Mouse (Mus musculus): ENCODE measurements around the gene Sort1. TPM values are rescaled to one million over a fixed set of nuclear protein-coding genes. Genes with fewer than 3 reads are reported as not detected.

The Sort1 gene
- polyA plus RNA-seq, 1 experiment from 2014 or later = 32.7 TPM

DNA sequence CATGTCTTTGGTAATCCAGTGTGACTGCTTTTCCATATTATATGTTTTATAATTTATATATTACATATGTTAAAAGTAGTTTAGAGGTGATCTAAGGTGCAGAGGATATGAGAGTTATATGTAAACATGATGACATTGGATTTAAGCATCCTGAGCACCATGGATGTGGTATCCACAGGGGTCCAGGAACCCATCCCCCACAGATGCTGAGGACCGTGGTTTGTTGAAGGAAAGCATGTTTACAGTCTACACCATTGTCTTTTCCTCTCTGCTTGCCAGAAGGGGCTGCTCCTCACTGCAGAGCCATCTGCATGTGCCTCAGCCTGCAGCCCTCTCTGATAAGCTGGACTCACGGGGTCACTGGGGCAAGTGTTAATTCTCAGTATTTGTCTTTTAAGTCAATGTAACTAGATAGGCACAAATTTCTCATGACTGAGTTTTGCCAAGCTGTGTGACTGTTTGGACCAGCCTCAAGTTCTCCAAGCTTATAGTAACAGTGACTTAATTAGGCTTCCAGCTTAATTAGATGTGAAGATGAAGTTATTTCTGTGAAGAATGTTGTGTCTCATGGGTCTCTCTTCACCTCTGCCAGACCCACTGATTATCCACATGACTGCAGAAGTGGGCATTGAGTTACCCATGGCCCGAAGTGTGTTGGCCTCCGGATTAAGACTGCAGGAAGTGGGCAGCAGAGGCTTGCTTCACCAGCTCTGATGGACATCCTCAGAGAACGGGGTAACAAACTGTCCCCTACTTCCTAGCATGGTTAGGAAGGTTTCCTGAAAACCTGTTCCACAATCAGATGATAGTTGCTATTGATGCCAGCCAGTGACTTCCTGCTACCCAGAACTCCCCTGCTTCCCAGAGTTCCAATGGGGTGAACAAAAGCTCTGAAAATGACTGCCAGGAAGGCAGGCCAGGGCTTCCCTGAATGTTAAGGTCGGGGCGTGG is 14.0 kb downstream of the Sort1 start:
- H3K4me1 ChIP-seq = peaks cover 32% of the 10 kb centered on the region
- H3K4me2 ChIP-seq (replicated peaks) = no peak overlapping the region
- no peak overlapping the region for H3K4me3 ChIP-seq
- 67% methylated on average over 7 of the region's 7 CpGs for WGBS
- no peaks in the 10 kb centered on the region for H3K27me3 ChIP-seq (replicated peaks)
- no peak overlapping the region for H3K27ac ChIP-seq
- no peak for ATAC-seq (ENCODE audit: low FRiP score, low read depth)
- H3K9ac ChIP-seq = no peak overlapping the region
- H3K9me3 ChIP-seq = no peaks in the 10 kb centered on the region
- no peaks in the 10 kb centered on the region for H3K36me3 ChIP-seq

DNA sequence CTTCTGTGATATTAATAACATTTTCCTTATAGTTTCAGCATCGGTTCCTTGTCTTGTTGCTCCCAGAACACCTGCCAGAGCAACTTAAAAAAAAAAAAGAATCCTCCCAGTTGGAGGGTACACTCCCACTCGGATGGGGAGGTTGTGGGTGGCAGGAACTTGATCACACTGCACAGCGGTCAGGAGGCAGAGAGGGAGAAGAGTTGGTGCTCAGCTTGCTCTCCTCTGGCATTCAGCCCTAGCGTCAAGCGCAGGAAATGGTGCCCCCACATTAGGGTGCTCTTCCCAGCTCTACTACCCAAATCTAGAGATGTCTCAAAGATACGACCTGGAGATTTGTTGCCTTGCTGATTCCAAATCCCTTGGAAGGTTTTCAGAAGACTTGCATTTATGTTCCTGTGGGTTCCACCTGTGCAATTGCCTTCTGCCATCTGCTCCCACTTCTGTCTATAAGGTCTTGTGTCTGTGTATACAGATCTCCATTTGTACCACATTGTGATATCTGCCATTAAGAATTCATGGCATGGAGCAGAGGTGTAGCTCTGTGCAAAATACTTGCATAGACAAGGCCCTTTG is 16.7 kb downstream of the Sort1 start:
- 84% methylated on average over 6 of the region's 6 CpGs for WGBS
- ATAC-seq (ENCODE audit: low FRiP score, low read depth) = no peak
- Histone ChIP-seq H3K36me3 (peaks cover 4% of the 10 kb centered on the region; the same call in 1 of the 2 replicates), H3K27me3 (replicated peaks) (no peaks in the 10 kb centered on the region), H3K4me2 (replicated peaks) (no peak overlapping the region), H3K9me3 (no peaks in the 10 kb centered on the region), H3K4me3 (no peak overlapping the region), H3K27ac (no peak overlapping the region), H3K4me1 (peaks cover 25% of the 10 kb centered on the region), H3K9ac (no peak overlapping the region)

DNA sequence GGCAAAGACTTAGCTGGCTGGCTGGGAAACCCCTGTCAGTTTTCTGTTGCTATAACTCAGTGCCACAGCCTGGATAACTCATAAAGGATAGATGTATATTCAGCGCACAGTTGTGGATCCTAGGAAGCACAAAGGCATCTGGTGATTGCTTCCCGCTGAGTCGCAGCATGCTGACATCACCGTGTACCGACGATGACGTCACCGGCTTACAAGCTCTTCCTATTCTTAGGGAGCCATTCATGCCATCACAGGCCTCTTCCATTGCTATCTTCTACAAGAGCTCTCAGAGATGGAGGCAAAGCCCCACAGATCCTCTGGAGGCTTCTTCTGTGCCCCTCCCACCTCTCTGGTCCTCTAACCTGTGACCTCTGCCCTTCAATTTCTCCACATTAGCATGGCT is 19.8 kb downstream of the Sort1 start:
- no peak overlapping the region for H3K27ac ChIP-seq
- peaks cover 4% of the 10 kb centered on the region; the same call in 1 of the 2 replicates for H3K36me3 ChIP-seq
- no peaks in the 10 kb centered on the region for H3K27me3 ChIP-seq (replicated peaks)
- 94% methylated on average over 8 of the region's 8 CpGs for WGBS
- H3K4me2 ChIP-seq (replicated peaks) = no peak overlapping the region
- H3K4me3 ChIP-seq = no peak overlapping the region
- ATAC-seq (ENCODE audit: low FRiP score, low read depth) = no peak
- no peaks in the 10 kb centered on the region for H3K9me3 ChIP-seq
- no peak overlapping the region for H3K9ac ChIP-seq
- H3K4me1 ChIP-seq = peaks cover 9% of the 10 kb centered on the region

DNA sequence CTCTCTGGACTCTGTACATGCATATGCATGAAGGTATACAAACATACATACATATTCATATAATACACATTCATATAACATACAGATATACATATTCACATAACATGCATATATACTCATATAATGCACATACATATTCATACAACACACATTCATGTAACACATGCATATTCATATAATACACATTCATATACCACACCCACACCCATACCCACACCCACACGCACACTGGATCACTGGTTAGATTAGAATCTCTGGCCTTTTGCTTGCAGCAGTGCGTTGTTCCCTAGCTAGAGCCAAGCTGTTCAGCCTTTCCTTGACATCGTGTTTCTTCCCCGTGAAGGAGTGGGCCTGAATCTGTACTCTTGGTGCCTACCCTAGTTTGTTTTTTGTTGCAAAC is 20.9 kb downstream of the Sort1 start:
- Histone ChIP-seq H3K27ac (no peak overlapping the region), H3K4me1 (peaks cover 9% of the 10 kb centered on the region), H3K27me3 (replicated peaks) (no peaks in the 10 kb centered on the region), H3K4me3 (no peak overlapping the region), H3K4me2 (replicated peaks) (no peak overlapping the region), H3K36me3 (peaks cover 4% of the 10 kb centered on the region; the same call in 1 of the 2 replicates), H3K9me3 (no peaks in the 10 kb centered on the region), H3K9ac (no peak overlapping the region)
- ATAC-seq (ENCODE audit: low FRiP score, low read depth) = no peak
- 88% methylated on average over 4 of the region's 4 CpGs for WGBS

DNA sequence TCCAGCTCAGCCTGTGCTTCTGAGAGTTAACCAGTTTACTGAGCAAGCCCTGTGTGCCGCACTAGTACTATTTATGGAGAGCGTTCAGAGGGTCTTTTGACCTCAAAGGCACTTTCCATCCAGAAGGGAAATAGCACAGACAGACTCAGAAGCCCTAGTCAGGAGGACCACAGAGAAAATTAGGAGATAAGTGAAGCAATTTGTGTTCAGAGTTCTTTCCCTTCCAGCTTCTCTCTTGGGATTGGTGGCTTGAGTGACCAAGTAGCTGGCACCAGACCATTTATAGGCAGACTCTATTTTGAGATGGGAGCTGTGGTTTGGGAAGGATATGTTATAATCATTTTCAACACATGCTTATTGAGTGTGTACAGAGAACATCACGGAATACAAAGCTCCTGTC is 22.5 kb downstream of the Sort1 start:
- Histone ChIP-seq H3K9ac (no peak overlapping the region), H3K27ac (no peak overlapping the region)
- WGBS = 70% methylated on average over 3 of the region's 3 CpGs

DNA sequence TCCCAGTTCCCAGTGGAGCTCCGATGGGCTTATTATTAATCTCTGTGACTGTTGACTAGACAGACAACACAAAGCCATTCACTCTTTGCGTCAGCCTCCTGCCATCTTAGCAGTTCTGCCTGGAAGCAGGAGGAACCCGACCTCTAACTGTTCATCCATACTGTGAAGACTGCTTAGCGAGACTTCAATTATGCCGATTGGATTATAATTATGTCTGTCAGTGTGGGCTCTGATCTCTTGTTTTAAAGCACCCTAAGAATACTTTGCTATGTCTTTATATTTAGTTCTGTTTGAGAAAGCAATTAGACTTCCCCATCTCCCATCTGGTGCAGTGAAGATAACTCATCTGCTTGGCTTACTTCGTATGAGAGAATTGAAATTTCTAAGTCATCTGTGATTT is 23.6 kb downstream of the Sort1 start:
- WGBS = 70% methylated on average over 6 of the region's 6 CpGs
- peaks cover 9% of the 10 kb centered on the region for H3K4me1 ChIP-seq
- H3K27ac ChIP-seq = no peak overlapping the region
- peaks cover 8% of the 10 kb centered on the region; the same call in 1 of the 2 replicates for H3K36me3 ChIP-seq
- H3K4me2 ChIP-seq (replicated peaks) = no peak overlapping the region
- no peak overlapping the region for H3K4me3 ChIP-seq
- H3K9me3 ChIP-seq = no peaks in the 10 kb centered on the region
- H3K9ac ChIP-seq = no peak overlapping the region
- no peak for ATAC-seq (ENCODE audit: low FRiP score, low read depth)
- no peaks in the 10 kb centered on the region for H3K27me3 ChIP-seq (replicated peaks)

More for the DNA sequence above, 22.5 kb downstream of the Sort1 start:
- no peak for ATAC-seq (ENCODE audit: low FRiP score, low read depth)
- H3K4me3 ChIP-seq = no peak overlapping the region
- H3K27me3 ChIP-seq (replicated peaks) = no peaks in the 10 kb centered on the region
- H3K9me3 ChIP-seq = no peaks in the 10 kb centered on the region
- peaks cover 9% of the 10 kb centered on the region for H3K4me1 ChIP-seq
- no peak overlapping the region for H3K4me2 ChIP-seq (replicated peaks)
- H3K36me3 ChIP-seq = peaks cover 8% of the 10 kb centered on the region; the same call in 1 of the 2 replicates

DNA sequence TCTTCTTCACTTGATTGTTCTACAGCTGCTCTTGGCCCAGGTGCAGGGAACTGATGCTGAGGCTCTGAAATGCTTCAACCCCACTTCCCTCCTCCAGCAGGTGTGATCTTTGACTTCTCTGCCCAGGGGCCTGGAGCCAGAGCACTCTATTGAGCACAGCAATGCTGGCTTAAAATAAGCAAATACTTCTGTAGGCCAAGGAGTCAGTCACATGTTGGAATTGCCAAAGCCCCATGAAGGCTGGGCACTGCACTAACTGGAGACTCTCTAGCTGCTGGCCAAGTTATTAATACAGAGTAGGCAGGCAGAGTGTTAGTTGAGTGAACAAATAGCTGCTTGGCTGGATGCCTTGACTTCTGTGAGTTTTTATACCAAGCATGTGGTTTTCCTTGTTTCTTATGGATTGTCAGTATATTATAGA is 27.0 kb downstream of the Sort1 start:
- Histone ChIP-seq H3K9ac (no peak overlapping the region), H3K27ac (0 out of 2 replicates have a peak overlapping the region, but pooled peaks have one; percentile 17), H3K36me3 (peaks cover 10% of the 10 kb centered on the region; the same call in 1 of the 2 replicates), H3K9me3 (no peaks in the 10 kb centered on the region), H3K27me3 (replicated peaks) (no peaks in the 10 kb centered on the region), H3K4me3 (no peak overlapping the region), H3K4me2 (replicated peaks) (no peak overlapping the region), H3K4me1 (peaks cover 3% of the 10 kb centered on the region; the same call in 1 of the 2 replicates)
- no peak for ATAC-seq (ENCODE audit: low FRiP score, low read depth)

DNA sequence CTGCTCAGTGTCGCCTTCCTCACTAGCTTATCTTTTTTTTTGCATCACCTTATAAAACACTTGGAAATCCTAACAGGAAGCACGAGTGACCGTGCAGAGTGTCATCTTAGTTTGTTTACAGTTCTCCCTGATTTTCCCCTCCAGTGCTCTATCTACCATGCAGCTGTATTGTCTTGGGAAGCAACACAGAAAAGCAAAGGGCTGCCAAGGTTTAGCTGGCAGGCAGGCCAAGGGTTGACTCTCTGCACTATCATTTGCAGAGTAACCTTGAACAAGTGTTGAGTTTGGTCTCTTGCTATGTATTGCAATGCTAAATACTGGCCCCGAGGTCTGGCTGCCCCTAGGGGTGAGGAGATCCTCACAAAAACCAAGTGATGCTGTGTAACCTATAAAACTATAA is 27.8 kb downstream of the Sort1 start:
- no peak for ATAC-seq (ENCODE audit: low FRiP score, low read depth)
- no peak overlapping the region for H3K9ac ChIP-seq
- H3K36me3 ChIP-seq = peaks cover 10% of the 10 kb centered on the region; the same call in 1 of the 2 replicates
- no peak overlapping the region for H3K4me3 ChIP-seq
- 89% methylated on average over 4 of the region's 4 CpGs for WGBS
- no peak overlapping the region for H3K27ac ChIP-seq
- H3K9me3 ChIP-seq = no peaks in the 10 kb centered on the region
- H3K4me1 ChIP-seq = 0 out of 2 replicates have a peak, but pooled peaks cover 3% of the 10 kb centered on the region
- H3K27me3 ChIP-seq (replicated peaks) = no peaks in the 10 kb centered on the region
- H3K4me2 ChIP-seq (replicated peaks) = no peak overlapping the region

DNA sequence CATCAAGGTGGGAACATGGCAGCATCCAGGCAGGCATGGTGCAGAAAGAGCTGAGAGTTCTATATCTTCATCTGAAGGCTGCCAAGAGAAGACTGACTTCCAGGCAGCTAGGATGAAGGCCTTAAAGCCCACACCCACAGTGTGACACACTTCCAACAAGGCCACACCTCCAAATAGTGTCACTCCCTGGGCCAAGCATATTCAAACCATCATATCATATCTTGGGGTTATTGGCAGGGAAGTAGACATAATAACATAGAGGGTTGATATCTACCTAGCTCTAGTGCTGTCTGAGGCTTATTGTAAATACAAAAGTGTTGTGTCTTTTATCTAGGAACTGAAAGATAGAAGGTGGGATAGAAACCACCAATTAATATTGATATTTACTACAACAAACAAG is 28.5 kb downstream of the Sort1 start:
- no peak for ATAC-seq (ENCODE audit: low FRiP score, low read depth)
- Histone ChIP-seq H3K4me2 (replicated peaks) (no peak overlapping the region), H3K4me1 (0 out of 2 replicates have a peak, but pooled peaks cover under 1% of the 10 kb centered on the region), H3K4me3 (no peak overlapping the region), H3K27me3 (replicated peaks) (no peaks in the 10 kb centered on the region), H3K9me3 (no peaks in the 10 kb centered on the region), H3K27ac (no peak overlapping the region), H3K9ac (no peak overlapping the region), H3K36me3 (peaks cover 10% of the 10 kb centered on the region; the same call in 1 of the 2 replicates)

DNA sequence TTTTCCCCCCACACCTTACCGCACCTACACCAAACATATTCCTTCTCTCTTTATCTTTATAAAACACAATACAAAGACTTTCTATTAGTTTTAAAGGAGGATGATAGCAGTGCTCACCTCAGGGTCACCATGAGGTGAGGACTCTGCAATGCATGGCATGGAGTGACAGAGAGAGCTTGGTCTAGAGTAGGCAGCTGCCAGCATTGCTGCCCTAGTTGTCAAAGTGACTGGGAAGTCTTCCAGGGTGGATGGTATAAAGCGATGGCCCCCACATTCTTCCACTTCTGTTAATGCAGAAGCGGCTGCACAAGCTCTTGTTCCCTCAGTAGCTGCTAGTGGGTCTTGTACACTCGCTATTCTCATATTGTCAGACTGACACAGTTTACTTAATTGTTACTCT is 29.3 kb downstream of the Sort1 start:
- no peak overlapping the region for H3K4me3 ChIP-seq
- H3K27ac ChIP-seq = no peak overlapping the region
- H3K9me3 ChIP-seq = no peaks in the 10 kb centered on the region
- 94% methylated on average over 4 of the region's 4 CpGs for WGBS
- no peak for ATAC-seq (ENCODE audit: low FRiP score, low read depth)
- H3K36me3 ChIP-seq = peaks cover 10% of the 10 kb centered on the region; the same call in 1 of the 2 replicates
- H3K9ac ChIP-seq = no peak overlapping the region
- no peaks in the 10 kb centered on the region for H3K27me3 ChIP-seq (replicated peaks)
- no peaks in the 10 kb centered on the region for H3K4me1 ChIP-seq
- no peak overlapping the region for H3K4me2 ChIP-seq (replicated peaks)

DNA sequence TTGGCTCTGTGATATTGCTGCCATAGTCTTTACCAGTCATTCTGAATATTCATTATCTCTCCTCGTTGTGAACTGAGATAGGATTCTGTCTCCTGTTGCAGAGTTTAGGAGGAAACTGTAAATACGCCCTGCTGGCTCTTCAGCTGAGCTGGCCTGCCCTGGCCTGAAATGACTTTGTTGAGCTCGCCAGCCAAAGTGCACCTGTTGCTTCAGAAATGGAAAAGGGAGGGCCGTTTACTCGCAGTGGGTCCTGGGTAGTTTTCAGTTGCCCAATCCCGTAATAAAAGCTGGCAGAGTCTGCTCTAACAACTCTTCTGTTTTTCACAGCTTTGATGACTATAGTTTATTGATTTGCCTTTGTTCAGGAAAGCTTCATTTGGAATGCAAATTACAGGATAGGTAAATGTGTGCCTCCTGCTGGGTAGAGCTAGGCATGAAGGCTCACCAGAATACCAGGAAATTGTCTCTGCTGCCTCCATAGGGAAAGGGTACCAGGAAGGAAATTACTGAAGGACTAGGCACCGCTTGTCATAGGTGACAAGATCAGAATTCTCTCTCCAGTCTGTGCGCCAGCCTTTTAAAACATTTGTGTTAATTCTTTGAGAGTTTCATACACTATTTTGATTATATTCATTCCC is 30.3 kb downstream of the Sort1 start:
- 41% methylated on average over 8 of the region's 8 CpGs for WGBS
- no peak overlapping the region for H3K4me2 ChIP-seq (replicated peaks)
- no peak for ATAC-seq (ENCODE audit: low FRiP score, low read depth)
- H3K27me3 ChIP-seq (replicated peaks) = no peaks in the 10 kb centered on the region
- H3K36me3 ChIP-seq = peaks cover 10% of the 10 kb centered on the region; the same call in 1 of the 2 replicates
- H3K4me3 ChIP-seq = no peak overlapping the region
- no peak overlapping the region for H3K27ac ChIP-seq
- H3K4me1 ChIP-seq = no peaks in the 10 kb centered on the region
- no peaks in the 10 kb centered on the region for H3K9me3 ChIP-seq
- H3K9ac ChIP-seq = no peak overlapping the region

DNA sequence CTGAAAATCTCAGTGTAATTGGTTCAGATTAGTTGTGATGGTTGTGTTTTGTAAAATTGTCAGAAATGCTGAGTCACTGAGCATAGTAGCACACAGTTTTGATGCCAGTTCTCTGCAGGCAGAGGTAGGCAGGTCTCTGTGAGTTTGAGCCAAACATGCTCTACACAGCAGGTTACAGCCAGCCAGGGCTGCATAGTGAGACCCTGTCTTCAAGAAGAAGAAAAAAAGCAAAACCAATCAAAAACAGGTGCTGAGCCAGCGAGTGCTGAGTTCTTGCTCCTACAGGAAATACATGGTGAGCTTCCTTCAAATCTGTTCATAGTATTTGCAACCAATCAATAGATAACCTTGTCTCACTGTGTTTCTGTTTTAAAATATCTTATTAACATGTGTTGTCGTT is 34.6 kb downstream of the Sort1 start:
- H3K9me3 ChIP-seq = no peaks in the 10 kb centered on the region
- WGBS = 62% methylated on average over 2 of the region's 2 CpGs
- no peak overlapping the region for H3K4me3 ChIP-seq
- H3K4me1 ChIP-seq = no peaks in the 10 kb centered on the region
- H3K36me3 ChIP-seq = 0 out of 2 replicates have a peak, but pooled peaks cover 3% of the 10 kb centered on the region
- H3K27me3 ChIP-seq (replicated peaks) = no peaks in the 10 kb centered on the region
- no peak overlapping the region for H3K4me2 ChIP-seq (replicated peaks)
- no peak for ATAC-seq (ENCODE audit: low FRiP score, low read depth)
- H3K9ac ChIP-seq = no peak overlapping the region
- H3K27ac ChIP-seq = no peak overlapping the region
